Mouse (Mus musculus) right cerebral cortex, postnatal 36 days (tissue): ENCODE data around the gene Sumo1.
"Not testable (repeated sequence)": the region's sequence is repeated elsewhere in the genome, so short reads cannot be mapped to it uniquely, and the experiment has no call there.

Source experiments
- DNase-seq, 2 experiments: peaks; one replicate each; pipeline ENCODE4 v3.0.0; 2022; ENCODE audit warnings: low spot score in 2 of 2, mixed read lengths in 1 of 2

The Sumo1 gene

DNA sequence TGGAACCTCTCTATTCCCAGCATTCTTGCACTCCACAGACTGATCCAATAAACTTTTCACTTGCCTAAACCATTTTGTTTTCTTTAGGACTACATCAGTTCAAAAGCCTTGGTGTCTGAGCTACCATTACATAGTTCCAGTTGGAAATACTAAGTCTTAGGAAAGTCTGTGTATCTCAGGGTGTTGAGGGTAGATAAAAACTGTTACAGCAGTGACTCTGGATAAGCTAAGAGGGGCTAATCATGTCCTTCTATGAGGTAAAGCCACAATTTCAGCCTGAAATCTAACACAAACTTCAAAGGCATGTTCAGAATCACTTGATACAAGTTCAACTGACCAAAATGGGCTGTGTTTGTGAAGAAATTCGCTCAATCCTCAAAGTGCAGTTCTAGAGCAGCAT is 34.3 kb downstream of the Sumo1 start:
- no peak for DNase-seq

DNA sequence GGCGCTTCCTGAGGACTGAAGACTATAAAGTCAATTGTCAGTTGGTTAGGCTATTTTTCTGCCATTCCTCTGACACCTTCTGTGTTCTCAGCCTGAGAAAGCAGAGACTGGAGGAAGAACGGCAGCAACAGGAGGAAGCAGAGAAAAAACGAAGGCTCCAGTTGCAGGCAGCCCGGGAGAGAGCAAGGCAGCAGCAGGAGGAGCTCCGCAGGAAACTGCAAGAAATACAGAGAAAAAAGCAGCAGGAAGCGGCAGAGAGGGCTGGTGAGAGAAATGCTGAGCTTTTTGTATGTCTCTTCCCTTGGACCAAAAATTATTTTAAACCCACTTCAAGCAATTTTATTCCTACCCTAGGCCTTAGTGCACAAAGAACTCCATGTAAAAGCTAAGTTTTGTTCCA is 37.6 kb downstream of the Sumo1 start:
- DNase-seq: no peak

DNA sequence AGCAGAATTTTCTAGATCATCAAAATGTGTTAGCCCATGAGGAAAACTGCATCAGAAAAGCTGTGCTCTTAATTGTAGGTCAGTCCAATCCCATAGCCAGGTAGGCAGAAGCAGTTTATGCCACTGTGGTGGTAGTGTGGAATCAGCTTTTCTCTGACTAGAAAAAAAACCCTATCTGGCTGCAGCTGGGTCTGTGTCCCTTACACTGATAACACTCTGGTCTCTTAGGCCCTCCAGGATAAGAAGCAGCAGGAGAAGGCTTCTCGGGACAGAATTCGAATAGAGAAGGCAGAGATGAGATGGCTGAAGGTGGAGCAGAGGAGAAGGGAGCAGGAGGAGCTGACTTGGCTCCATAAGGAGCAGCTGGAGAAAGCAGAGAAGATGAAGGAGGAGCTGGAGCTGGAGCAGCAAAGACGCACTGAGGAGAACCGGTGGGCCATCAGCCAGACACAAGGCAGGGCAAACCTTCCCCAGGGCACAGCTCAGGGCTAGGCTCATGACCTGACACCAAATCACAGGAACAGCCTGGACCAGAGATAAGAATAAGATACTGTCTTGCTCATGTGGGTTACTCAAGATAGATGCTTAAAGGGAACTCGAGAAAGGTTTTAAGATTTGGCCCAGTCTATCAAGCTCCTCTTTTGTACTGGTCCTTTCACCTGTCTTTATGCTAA is 38.5 kb downstream of the Sumo1 start:
- no peak for DNase-seq

DNA sequence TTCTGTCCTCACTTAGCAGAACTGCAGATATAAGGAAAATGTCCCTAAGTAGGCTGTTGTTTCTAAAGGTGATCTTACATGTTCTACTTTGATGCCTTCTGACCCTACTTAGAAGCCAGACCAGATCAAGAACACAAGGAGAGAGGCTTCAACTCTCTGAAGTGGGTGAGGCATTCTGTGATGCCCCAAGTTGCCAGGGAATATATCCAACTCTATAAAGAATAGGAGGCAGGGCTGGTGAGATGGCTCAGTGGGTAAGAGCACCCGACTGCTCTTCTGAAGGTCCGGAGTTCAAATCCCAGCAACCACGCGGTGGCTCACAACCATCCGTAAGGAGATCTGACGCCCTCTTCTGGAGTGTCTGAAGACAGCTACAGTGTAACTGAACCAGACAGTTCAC is 40.3 kb downstream of the Sumo1 start:
- DNase-seq: not testable (repeated sequence)

DNA sequence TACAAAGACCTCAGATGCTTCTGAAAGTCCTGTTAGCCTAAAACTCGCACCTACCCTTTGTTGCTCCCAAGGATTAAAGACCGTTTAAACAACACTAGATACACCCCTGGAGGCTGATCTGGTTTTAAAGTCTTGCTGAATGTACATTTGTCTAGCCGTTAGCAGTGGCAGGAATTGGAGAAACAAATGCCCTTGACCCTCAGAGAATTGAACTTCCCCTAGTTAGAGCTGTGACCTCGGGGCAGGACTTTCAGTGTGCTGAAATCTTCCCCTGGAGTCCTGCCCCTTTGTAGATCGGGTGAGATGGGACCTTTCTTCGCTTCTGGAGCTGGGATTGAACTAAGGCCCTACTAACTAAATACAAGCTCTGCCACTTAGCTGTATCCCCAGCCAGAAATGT is 41.4 kb downstream of the Sumo1 start:
- DNase-seq: no peak

DNA sequence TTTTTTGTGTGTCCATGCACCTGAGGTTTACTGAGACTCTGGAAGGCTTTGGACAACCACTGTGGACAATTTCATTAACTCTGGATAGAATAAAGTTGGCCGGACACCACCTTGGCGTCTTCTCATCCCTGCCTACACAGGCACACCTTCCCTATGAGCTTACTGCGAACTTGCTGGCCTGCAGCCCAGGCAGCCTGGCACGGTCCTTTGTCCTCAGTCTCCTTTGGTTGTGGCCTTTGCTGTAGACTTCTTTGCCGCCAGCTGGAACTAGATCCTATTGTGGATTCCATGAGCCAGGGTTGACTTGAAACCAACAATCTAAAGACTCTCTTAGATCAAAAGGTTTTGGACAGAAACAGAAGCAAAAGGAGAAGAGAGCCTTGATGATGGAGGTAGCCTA is 45.2 kb downstream of the Sumo1 start:
- no peak for DNase-seq

DNA sequence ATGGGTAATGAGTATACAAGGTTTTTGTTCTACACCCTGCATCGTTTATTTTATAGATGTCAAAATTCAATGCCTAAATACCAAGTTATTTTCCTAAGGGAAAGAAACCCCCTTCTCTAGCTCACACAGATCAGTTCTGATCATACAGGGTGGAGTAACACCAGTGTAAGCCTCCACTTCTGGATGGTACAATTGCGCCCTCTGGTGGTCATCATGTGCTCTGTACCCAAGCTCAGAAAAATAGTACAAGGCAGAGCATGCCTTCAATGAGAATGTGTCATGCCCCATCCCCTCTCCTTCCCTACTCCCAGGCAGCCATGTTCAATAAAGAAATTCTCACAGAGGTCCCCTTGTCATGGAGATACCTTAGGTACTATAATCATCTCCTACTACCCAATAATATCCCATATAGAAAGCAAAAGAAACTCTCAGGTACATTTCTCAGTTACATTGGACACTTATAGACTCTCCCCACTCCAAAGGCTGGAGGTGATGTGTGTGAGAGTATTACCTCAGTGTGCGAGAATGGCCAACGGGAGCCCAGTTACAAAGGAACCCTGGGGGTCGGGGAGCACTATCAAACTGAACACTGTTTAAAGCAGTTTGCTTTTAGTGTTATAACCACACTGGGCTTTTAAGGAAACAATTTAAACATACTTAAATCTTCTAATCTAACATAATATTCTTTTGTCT is 47.2 kb downstream of the Sumo1 start:
- DNase-seq: peak; percentile 22 to 32

DNA sequence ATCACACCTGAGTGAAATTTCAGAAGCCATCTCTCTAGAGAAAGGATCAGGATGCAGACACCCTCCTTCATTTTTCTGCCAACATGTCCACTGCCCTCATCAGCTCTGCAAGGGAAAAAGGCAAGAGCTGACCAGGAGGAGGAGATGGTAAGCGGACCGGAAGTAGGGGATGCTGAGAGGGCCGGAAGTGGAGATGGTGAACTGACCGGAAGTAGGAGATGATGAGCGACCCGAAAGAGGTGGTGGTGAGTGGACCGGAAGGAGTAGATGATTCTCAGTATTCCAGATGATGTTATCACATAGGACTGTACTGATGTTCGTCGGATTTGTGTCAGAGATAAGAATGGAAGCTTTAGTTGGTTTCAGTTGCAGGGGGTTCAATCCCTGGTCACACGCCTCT is 51.4 kb downstream of the Sumo1 start:
- DNase-seq: no peak

DNA sequence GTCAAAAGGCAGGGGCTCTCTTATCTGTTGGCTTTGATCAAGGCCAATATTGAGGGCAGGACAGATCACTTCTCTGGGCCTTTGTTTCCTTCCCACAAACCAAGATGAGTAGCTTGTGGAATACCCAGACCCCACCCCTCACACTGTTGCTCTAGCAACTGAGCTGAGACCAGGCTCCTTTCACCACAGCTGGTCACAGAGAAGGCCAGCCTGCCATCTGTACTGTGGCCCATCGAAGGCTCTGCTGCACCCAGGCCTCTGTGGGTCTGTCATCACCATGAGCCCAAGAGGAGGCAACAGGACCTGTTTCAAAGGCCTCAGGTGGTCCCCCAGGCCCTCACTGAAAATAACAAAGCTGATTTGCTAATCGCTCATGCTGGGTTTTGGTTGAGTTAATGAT is 55.6 kb downstream of the Sumo1 start:
- no peak for DNase-seq

DNA sequence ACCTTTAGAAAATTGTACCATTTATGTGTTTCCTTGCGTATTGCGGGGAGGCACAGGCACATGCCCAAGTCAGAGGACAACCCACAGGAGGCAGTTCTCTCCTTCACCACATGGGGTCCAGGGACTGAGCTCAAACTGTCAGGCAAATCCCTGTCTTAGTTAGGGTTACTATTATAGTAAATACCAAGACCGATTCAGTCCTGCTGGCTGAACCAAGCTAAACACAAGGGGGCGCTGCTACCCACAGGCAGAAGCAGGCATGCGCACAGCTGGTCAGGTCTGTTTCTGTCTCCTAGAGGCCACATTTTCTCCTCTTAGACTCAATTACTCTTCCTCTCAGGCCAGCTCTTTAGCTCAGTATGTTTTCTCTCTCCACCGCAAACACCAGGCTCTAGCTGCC is 56.8 kb downstream of the Sumo1 start:
- DNase-seq: no peak

DNA sequence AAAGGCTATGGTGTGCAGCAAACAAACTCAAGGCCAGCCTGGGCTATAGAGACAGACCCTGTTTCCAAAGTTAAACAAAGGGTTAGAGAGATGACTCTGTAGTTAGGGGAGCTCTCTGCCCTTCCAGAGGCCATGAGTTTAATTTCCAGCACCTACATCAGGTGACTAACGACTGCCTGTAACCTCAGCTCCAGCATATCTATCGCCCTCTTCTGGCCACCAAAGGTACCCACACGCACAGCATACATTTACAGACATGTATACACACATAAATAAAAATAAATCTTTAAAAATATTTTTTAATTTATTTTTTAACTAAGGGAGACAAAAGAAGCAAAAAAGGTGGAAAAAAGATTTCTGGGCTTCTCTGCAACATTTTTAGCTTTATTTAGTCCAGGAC is 59.7 kb downstream of the Sumo1 start:
- no peak for DNase-seq

DNA sequence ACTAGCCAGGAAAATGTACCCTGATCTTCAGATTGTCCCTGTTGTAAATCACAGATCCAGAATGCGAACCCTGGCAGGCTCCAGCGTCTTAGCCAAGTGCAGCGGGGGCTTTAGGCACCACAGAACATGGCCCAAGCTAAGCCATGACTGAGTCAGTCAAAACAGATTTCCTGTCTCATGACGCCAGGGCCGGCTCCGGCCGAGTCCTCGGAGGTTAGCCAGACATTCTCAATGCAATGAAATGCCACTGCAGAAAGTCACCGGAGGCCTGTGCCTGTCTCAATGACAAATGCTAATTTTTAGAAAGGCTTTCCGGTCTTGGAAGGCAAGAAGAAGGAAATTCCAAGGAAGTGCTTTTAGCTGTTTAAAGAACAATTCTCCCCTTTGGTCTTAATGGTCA is 60.7 kb downstream of the Sumo1 start:
- no peak for DNase-seq

DNA sequence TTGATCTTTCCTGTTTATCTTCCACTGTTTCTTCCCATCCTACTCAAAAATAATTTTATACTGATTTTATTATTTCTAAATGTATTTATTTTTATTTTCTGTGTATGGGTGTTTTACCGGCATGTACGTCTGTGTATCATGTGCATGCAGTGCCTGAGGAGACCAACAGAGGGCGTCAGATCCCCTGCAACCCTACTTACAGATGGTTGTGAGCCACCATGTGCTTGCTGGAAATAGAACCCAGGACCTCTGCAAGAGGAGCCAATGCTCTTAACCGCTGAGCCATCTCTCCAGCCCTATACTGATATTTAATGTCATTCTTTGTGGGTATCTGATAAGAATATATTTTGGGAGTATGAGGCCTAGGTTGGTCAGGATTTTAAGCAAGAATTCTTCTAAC is 61.2 kb downstream of the Sumo1 start:
- DNase-seq: no peak

DNA sequence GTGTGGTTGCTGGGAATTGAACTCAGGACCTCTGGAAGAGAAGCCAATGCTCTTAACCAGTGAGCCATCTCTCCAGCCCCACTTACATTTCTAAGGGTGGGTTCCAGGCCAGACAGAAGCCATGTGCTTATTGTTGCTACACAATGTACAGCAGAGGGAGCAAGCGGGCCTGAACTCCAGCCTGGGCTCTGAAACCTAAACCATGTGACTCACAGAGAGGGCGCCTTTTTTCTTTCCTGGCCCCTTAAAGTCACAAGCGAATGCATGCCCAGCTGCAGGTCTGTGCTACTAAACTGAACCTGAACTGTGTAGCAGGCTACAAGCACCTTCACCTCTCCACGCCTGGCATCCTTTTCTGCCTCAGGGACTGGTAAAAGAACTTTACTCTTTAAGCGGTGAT is 61.7 kb downstream of the Sumo1 start:
- no peak for DNase-seq

DNA sequence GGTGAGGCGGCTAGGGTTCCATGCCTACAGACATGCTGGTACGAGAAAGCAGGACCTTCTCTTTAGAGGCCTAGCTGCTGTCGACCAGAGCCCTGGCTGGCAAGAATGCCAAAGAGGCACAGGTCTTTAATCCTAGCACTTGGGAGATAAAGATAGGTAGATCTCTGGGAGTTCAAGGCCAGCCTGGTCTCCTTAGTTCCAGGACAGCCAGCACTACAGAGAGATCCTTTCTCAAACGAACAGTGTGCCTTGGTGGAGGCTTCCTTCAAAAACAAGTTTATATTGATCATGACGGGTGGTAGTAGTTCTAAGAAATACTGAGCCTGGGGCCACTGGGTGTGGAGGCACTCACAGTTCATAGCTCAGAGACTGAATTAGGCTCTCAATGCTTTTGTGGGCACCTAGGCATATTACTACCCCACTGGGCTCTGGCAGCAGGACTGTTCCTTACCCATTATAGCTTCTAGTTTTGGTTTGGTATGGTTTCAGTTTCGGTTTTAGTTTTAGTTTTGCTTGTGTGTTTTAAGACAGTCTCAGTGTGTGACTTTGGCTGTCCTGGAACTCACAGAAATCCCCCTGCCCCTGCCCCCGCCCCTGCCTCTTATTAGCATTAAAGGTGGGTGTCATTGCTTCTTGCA is 62.4 kb downstream of the Sumo1 start:
- no peak for DNase-seq

DNA sequence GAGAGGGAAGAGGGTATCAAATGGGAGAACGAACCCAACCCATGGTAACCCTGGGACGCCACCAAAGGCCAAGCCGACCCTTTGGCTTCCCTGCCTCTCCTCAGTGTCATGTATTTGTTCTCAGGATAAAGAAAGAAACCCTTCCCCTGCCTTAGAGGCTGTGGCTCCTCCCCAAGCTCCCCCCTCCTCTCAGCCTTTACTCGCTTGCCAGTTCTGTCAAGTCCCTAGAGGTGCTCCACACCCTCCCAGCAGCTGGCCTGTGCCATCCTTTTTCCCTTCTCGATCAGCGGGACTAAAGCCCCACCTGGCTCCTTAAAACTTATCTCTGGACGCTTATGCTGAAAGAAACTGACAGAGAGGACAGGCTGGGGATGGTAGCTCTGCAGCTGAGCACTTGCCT is 63.6 kb downstream of the Sumo1 start:
- DNase-seq: no peak

DNA sequence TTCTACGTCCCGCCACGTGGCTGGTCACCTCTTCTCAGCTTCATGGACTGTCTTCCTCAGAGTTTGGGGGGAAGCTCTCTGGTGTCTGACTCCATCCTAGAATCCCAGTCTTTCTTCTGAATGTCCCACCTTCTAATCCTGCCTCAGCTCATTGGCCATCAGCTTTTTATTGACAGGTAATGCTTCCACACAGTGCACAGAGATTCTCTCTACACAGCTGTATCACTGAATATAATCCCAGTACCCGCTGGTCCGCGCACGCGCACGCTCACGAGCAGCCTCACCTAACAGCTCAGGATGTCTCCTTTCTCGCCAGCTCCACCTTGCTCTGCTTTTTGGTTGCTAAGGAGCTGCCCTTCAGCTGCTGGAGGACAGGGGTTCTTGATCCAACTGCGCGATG is 64.2 kb downstream of the Sumo1 start:
- DNase-seq: no peak

DNA sequence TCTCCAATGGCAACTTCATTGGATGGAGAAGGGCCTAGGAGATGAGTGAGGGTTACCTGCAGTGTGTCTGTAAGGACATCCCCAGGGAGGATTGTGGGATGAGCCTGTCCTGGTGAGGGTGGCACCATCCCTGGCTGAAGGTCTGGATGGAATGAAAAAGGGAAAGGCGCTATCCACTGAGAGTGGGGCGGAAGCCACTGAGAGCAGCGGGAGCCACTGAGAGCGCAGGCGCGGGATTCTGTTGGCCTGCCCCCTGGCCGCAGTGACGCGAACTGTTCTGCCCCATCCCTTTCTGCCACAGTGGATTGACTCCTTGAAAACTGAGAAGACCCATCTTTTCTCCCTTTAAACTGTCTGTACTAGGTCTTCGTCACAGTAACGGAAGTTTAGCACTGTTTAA is 66.7 kb downstream of the Sumo1 start:
- no peak for DNase-seq

DNA sequence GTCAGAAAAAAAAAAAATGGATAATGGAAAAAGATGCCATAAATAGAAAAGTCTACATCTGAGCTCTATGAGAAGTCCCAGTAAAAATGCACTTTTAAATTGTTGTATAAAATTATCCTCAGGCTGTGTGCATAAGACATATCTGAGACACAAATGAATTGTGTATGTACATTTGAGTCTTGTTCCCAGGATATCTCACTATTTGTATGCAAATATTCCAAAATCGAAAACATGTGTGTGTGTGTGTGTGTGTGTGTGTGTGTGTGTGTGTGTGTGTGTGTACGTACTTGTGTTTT is 67.3 kb downstream of the Sumo1 start:
- DNase-seq: no peak

DNA sequence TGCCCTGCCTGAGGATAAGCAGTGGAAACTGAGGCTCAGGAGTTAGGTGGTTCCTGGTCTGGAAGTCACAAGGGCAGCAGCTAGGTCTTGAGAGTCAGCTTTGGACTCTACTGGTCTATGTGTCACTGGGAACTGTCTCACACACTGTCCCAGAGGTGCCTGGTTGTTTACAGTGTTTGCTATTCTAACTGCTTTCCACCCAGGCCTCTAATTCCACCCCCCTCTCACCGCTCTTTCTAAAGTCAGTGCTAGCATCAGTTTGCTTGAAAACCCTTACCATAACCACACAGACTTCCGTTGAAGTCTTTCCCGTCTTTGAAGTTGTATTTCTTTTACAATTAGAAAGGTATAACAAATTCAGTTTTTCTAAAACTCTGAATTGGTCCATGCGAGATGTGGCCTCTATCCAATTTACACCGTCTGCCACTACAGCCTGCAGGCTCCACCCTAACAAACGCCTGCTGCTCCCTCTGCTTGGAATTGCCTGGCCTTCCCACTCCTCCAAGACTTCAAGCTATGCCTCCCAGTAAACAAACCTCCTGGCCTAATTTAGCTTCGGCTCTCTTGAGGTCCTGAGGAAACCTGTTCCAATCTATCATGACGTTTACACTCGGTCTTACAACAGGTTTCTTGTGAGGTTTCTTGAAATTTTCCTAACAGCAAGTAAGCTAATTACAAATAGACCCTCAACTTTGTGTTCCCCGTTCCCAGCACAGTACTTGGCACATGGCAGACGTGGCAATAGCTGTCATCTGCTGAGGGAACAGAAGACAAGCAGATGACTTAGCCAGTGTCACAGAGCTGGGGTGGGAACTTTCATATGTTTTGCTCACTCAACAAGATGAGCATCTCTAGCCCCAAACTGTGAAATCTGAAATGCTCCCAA is 67.9 kb downstream of the Sumo1 start:
- DNase-seq: no peak

DNA sequence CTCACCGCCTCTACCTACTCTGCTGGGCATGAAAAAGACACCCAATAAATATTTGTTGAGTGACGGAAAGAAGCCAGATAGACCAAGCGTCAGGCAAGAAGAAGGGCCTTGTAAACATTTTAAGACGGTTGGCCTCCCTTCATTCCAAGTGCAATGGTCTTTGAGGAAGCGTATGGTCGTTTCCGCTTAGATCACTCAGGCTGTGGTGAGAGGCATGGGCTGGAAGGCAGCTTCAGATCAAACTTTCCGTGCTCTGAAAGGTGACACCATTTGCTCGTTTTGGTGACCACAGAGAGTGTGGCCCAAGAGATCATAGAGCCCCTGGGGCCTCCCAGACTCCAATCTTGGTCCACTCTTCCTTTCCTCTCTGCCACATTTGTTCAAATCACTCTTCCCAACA is 75.0 kb downstream of the Sumo1 start:
- no peak for DNase-seq

DNA sequence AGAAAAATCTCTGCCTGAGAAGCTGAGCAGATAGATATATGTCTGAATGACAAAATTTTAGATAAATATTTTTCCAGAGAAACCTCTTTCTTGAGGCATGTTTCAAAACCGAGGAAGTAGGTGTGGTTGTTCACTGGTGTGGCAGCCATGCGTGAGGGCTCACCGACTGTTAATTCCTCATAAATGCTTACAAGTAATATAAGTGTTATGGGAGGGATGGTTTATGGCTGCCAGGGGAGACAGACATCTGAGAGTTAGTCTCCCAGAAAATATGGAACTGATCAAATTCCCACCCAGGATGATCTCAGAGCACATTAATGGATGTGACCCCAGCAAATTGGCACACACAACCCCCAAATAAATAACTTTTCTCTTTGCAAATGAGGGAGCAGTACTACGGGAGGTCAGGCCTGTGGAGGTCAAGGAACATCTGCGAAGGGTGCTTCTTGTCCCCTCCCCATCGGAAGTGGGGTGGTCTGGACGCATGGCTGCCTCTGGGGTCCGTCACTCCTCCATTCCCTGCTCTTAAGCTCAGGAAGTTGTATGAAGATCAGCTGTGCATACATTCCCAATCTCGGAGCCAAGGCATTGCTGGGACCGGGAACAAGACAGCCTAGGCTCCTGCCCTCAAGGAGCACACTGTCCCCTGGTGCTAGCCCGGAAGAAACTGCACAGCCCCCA is 75.9 kb downstream of the Sumo1 start:
- DNase-seq: no peak
